Mouse (Mus musculus) heart, embryonic 10.5 days (tissue): Measurements from ENCODE around the gene Prkcd. TPM values are rescaled to one million over a fixed set of nuclear protein-coding genes. Genes with fewer than 3 reads are reported as not detected.

Experiments
- DNase-seq: peaks from one replicate; pipeline ENCODE4 v3.0.0-alpha.2; 2017; ENCODE audit warnings: low spot score
- H3K27ac ChIP-seq: fragments of 300-500 bp; sonication (generic); 2 replicates; pipeline ENCODE4 v1.5.1; 2016; ENCODE audit warnings: mild to moderate bottlenecking
- H3K27me3 ChIP-seq: fragments of 300-500 bp; sonication (generic); 2 replicates; pipeline ENCODE4 v1.6.1; 2016; ENCODE audit warnings: mild to moderate bottlenecking; ENCODE audit not compliant: poor library complexity, insufficient read depth, severe bottlenecking
- H3K36me3 ChIP-seq: fragments of 300-500 bp; sonication (generic); 2 replicates; pipeline ENCODE4 v1.6.1; 2016; ENCODE audit warnings: mild to moderate bottlenecking, moderate library complexity
- H3K4me1 ChIP-seq: fragments of 300-500 bp; sonication (generic); 2 replicates; pipeline ENCODE4 v1.6.1; 2016; ENCODE audit warnings: mild to moderate bottlenecking
- H3K4me3 ChIP-seq: fragments of 300-500 bp; sonication (generic); 2 replicates; pipeline ENCODE4 v1.5.1; 2016; ENCODE audit warnings: mild to moderate bottlenecking, moderate library complexity
- H3K9me3 ChIP-seq: fragments of 300-500 bp; sonication (generic); 2 replicates; pipeline ENCODE4 v1.6.1; 2016; ENCODE audit warnings: mild to moderate bottlenecking, moderate library complexity
- WGBS: fragments of 180-500 bp; shearing (Covaris S2); methylation state at CpG from one replicate; pipeline ENCODE4 v1.1.7; 2016; 5-methylcytosine and 5-hydroxymethylcytosine counted together
- polyA plus RNA-seq: library from polyadenylated mRNA; unstranded; fragments of >200 nt; fragmentation: Nextera tagmentation; extraction: Ambion mirVana; gene quantifications from 2 replicates; pipeline ENCODE4 v1.2.1, GENCODE M21; 2016

The Prkcd gene
- polyA plus RNA-seq, 1 experiment from 2014 or later, result 37.3 TPM

DNA sequence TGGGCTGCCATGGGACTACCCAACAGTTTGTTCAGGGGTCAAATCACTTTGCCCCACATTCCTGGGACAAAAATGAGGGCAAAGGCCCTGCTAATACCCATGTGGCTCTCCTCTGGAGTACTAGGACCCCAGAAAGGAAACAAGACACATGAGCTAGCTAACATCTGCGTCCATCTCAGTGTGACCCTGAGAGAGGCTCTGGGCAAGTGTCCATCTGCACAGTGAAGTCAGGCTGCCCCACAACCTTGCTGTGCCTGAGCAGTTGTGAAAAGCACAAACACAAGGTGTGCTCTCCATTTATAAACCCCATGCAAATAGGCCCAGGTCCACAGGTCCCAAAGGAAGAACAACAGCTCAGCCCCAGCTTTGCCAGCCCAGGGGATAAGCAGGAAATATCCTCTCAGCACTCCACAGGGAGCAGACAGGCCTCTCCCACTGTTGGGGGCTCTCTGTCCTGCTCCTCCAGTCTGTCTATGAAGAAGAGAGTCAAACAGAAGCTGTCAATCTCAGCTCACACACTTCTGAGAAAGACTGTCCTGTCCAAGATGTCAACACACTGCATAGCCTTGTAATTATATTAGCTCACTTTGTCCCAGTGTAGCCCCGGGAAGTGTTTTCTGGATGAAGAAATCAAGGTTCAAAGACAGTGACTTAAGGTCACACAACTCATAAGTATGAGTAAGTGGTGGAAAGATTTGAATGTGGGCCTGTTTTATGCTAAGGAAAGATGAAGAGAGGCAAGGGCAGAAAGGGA, 12.9 kb downstream of the Prkcd start:
- H3K4me1 ChIP-seq, result peaks cover 31% of the 10 kb centered on the region
- 83% methylated on average over 2 of the region's 2 CpGs for WGBS
- no peak for DNase-seq

DNA sequence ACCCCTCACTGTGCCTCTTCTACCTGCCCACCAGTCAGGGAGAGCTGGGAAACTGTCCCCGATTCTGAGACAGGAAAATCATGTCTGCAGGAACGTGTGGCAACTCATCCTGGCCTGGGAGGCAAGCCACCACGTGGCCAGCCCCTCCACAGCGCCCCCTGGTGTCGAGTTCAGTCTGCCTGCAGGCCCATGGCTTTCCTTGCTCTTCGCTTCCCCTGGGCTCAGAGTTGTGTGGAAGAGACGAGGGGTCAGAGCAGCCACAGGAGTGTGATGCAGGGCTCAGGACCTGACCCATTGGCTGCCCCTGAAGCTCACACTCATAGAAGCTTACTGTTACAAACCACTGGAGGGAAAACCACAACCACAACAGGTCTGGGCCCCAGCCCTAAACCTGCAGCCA, 13.5 kb downstream of the Prkcd start:
- Histone ChIP-seq H3K4me1 (peaks cover 31% of the 10 kb centered on the region), H3K27me3 (no peaks in the 10 kb centered on the region; the same call in 1 of the 2 replicates), H3K4me3 (no peak overlapping the region), H3K36me3 (peaks cover 21% of the 10 kb centered on the region), H3K27ac (no peak overlapping the region), H3K9me3 (no peaks in the 10 kb centered on the region)
- DNase-seq, result peak; percentile 88
- 20% methylated on average over 7 of the region's 7 CpGs for WGBS

More for the DNA sequence above, 12.9 kb downstream of the Prkcd start:
- H3K9me3 ChIP-seq, result no peaks in the 10 kb centered on the region
- H3K27ac ChIP-seq, result no peak overlapping the region
- no peak overlapping the region for H3K4me3 ChIP-seq
- H3K27me3 ChIP-seq, result no peaks in the 10 kb centered on the region; the same call in 1 of the 2 replicates
- H3K36me3 ChIP-seq, result peaks cover 19% of the 10 kb centered on the region

DNA sequence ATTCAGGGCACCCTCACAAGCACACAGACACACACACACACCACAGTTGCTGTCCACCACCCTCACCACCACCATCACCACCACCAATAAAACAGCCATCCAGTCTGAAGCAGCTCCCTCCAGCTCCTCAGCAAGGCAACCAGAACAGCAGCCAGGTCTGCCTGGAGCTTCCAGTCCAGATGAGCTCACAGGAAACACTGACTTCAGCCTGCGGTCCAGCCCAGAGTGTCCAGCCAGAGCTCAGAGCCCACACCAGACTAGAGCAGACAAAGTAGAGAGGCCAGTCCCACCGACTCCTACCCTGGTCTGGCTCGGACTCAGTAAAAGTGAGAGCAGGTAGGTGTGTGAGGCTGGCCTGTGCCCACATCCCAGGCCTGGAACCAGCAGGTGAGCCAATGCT, 15.1 kb downstream of the Prkcd start:
- peaks cover 32% of the 10 kb centered on the region for H3K36me3 ChIP-seq
- peaks cover 31% of the 10 kb centered on the region for H3K4me1 ChIP-seq
- H3K4me3 ChIP-seq, result no peak overlapping the region
- no peak for DNase-seq
- WGBS, result 73% methylated on average over 3 of the region's 3 CpGs
- no peaks in the 10 kb centered on the region; the same call in 1 of the 2 replicates for H3K27me3 ChIP-seq
- H3K27ac ChIP-seq, result no peak overlapping the region
- no peaks in the 10 kb centered on the region for H3K9me3 ChIP-seq

DNA sequence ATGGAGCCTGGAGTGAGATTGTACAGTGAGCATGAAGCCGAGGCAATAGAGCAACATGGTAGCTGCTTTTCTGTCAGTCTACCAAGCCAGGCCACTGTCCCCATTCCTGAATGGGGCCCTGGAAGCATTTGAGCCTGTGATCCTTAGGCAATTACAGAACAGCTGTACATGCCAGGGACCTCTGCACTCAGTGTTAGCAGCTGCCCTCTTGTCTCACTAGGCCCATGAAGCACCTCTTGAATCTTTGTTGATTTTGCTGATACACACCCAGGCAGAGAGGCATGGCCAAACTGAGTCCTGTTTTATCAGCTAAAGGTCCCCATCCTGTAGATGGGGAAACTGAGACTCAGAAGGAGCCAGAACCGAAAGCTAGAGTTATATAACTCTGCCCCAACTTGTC, 15.7 kb downstream of the Prkcd start:
- no peak overlapping the region for H3K4me3 ChIP-seq
- H3K27me3 ChIP-seq, result no peaks in the 10 kb centered on the region; the same call in 1 of the 2 replicates
- H3K27ac ChIP-seq, result no peak overlapping the region
- H3K4me1 ChIP-seq, result peaks cover 31% of the 10 kb centered on the region
- 80% methylated on average over 2 of the region's 2 CpGs for WGBS
- peaks cover 38% of the 10 kb centered on the region for H3K36me3 ChIP-seq
- DNase-seq, result no peak
- no peaks in the 10 kb centered on the region for H3K9me3 ChIP-seq

DNA sequence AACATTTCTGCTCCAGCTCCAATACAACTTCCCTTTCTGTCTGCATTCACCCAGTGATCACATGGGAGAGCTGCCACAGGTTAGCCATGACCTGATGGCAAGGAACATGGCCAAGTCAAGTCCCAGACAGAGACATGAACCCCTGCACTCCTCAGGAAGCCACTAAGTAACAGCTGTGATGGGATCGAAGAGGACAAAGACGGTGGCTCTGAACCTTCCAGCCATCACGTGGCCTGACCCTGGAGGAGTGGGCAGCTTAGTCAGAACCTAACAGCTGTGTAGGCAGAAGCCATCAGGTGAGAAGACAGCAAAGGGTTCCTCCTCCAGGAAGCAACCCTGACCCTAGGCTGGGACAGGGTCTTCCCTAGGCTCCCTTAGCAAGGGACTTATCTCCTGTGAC, 16.5 kb downstream of the Prkcd start:
- Histone ChIP-seq H3K4me3 (no peak overlapping the region), H3K9me3 (no peaks in the 10 kb centered on the region), H3K4me1 (peaks cover 27% of the 10 kb centered on the region), H3K36me3 (peaks cover 40% of the 10 kb centered on the region), H3K27me3 (no peaks in the 10 kb centered on the region; the same call in 1 of the 2 replicates), H3K27ac (no peak overlapping the region)
- whole genome bisulfite sequencing, result 88% methylated on average over 3 of the region's 3 CpGs
- DNase-seq, result no peak

DNA sequence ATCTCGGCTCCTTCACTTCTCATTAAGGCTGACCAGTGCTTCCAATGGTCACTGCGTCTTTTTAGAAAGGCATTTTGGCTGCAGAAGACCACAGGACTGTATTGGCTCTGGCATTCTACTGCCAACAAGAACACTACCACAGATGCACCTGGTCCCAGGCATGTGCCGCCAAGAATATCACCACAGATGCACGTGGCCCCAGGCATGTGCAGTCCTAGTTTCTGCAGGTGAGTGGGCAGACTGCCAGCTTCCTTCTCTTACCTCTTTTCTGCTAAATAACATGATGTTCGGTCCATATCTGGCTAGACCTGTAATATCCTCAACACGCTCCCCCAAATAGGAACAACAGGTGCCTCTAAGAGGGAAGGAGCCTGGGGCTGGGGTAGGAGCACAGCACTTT, 17.8 kb downstream of the Prkcd start:
- Histone ChIP-seq H3K9me3 (no peaks in the 10 kb centered on the region), H3K27ac (no peak overlapping the region), H3K36me3 (peaks cover 46% of the 10 kb centered on the region), H3K27me3 (no peaks in the 10 kb centered on the region), H3K4me1 (peaks cover 25% of the 10 kb centered on the region), H3K4me3 (no peak overlapping the region)
- DNase-seq, result no peak
- 90% methylated on average over 6 of the region's 6 CpGs for WGBS

DNA sequence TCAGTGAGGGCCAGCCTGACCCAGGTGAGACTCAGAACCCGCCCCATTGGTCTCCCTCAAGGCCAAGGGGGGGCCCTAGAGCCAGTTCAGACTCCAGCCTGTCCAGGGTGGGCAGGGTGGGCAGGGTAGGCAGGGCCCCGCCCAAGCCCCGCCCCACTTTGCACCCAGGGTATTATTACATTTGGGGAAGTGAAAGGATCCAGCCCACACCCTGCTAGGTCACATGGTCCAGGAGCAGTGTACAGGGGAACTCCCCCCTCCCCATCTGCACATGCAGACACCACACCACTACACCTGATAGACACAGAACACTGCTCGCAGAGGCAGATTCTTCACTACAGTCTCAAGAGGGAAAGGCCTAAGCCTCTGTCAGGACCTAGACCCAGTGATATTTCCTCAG, 18.3 kb downstream of the Prkcd start:
- H3K9me3 ChIP-seq, result no peaks in the 10 kb centered on the region
- peaks cover 47% of the 10 kb centered on the region for H3K36me3 ChIP-seq
- no peak overlapping the region for H3K27ac ChIP-seq
- H3K4me3 ChIP-seq, result no peak overlapping the region
- WGBS, result 83% methylated on average over 4 of the region's 4 CpGs
- DNase-seq, result no peak
- peaks cover 23% of the 10 kb centered on the region for H3K4me1 ChIP-seq
- H3K27me3 ChIP-seq, result no peaks in the 10 kb centered on the region

DNA sequence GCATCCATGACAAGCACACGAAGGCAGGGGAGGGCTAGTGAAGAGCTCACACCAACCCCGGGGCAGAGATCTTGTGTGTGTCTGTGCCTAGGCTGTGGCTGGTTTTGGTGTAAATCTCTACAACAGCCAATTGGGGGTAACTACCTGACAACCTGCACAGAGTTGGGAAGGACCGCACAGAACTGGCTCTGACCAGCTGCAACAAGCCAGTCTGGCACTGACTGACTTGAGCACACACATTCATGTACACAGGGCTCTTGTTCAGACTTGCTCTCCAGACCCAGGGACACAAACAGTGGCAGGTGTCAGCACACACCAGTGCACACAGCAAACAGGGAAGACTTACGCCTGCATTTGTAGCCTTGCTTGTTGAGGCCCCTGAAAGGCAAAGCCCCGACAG, 19.2 kb downstream of the Prkcd start:
- Histone ChIP-seq H3K27me3 (no peaks in the 10 kb centered on the region), H3K36me3 (peaks cover 56% of the 10 kb centered on the region), H3K4me3 (no peak overlapping the region), H3K9me3 (no peaks in the 10 kb centered on the region), H3K27ac (no peak overlapping the region), H3K4me1 (peaks cover 22% of the 10 kb centered on the region)
- no peak for DNase-seq
- WGBS, result 83% methylated on average over 5 of the region's 5 CpGs

DNA sequence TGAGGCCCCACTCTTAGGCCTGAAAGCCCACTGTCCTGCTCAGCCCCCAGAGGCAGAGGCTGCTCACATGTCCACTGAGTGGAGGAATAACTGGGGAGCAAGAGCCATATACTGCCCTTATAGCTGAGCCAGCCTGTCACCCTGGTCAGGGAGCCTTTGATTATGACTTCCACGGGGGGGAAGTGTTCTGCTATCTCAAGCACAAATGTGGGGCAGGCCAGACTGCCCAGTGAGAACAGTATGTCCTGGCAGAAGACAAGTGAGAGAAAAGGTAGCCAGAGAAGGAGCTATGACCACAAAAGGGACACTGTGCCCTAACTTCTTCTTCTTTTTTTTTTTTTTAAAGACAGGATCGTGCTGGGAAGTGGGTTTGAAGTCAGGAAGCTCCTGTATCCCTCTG, 28.9 kb downstream of the Prkcd start:
- Histone ChIP-seq H3K36me3 (peaks cover 47% of the 10 kb centered on the region), H3K27me3 (no peaks in the 10 kb centered on the region), H3K4me1 (peaks cover 23% of the 10 kb centered on the region), H3K4me3 (no peak overlapping the region), H3K9me3 (no peaks in the 10 kb centered on the region), H3K27ac (no peak overlapping the region)
- 61% methylated on average over 2 of the region's 2 CpGs for WGBS
- no peak for DNase-seq

DNA sequence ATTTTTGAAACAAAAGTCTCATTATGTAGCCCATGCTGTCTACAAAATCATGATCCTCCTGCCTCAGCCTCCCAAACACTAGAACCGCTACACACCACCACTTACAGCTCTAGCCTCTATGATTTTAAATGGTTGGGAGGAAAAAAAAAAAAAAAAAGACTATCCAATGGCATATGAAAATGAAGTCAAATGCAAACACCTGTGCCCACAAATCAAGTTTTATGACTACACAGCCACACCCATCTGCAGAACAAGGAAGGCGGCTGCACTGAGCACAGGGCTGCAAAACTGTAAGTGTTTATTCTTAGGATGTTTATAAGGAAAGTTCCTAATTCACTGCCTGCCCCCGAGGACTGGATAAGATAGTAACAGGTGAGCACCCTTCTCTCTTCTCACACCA, 29.6 kb downstream of the Prkcd start:
- no peaks in the 10 kb centered on the region for H3K27me3 ChIP-seq
- no peak overlapping the region for H3K27ac ChIP-seq
- peaks cover 25% of the 10 kb centered on the region for H3K4me1 ChIP-seq
- no peak overlapping the region for H3K4me3 ChIP-seq
- WGBS, result 86% methylated on average over 3 of the region's 3 CpGs
- no peaks in the 10 kb centered on the region for H3K9me3 ChIP-seq
- H3K36me3 ChIP-seq, result peaks cover 39% of the 10 kb centered on the region
- no peak for DNase-seq

DNA sequence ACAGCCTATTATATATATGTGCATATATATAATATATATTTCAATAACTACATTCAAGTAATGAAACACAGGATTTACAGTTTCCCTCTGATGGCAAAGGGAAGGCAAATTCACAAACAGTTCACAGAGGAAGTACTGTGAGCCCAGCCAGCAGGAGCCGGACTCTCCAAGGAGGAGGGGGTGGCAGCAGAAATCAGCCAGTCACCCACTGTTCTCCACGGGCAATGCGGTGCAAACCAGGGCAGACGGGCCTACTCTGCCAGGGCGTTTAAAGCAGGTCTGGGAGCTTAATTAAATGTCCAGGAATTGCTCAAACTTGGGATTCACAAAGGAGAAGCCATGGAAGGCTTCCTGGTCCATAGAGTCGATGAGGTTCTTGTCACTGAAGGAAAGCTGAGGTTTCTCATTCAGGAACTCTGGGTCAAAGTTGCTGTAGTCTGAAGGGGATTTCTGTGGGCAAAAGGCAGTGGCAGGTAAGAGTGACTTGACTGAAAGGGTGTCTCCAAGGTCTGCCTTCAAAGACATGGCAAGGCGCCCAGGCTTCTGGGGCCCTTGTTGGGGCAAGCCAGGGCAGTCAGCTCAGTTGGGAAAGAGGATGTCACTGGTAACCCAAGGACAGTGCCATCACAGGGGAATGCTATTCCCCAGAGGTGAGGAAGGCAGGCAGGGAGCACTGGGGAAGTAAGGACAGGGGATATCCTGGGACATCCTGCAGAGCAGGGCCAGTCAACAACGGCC, 30.3 kb downstream of the Prkcd start:
- Histone ChIP-seq H3K4me1 (peaks cover 25% of the 10 kb centered on the region), H3K36me3 (peaks cover 33% of the 10 kb centered on the region)

DNA sequence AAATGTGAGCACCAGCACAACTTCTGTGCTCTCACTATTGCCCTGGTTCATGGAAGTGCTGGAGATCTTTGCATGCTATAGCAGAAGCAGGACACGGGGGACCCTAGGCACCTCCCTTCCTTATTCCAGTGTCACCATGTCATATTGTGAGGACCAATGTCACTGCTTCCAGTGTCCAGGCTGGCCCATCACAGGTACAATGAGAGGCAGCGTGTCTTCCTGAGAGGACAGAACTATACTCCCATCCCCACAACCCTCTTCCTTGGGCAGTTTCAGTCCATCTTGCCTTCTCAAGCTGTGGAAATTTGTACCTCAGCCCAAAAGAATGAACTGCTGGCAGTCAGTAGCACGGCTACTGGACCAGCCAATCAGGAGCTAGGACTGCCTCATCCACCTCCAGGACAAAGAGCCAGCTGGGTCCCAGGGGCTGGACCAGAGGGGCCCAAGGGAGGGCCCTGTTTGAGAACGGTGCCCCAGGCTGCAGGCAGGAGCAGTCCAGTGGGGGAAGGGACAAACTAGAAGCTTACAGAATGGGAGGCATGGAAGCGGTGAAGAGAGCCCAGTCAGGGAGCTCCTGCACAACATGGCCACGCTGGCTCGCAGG, 31.8 kb downstream of the Prkcd start:
- 51% methylated on average over 7 of the region's 7 CpGs for WGBS
- H3K4me3 ChIP-seq, result no peak overlapping the region
- no peak for DNase-seq
- H3K27ac ChIP-seq, result peak overlapping the region; percentile 65
- peaks cover 25% of the 10 kb centered on the region for H3K4me1 ChIP-seq
- no peaks in the 10 kb centered on the region for H3K27me3 ChIP-seq
- H3K36me3 ChIP-seq, result peaks cover 19% of the 10 kb centered on the region
- H3K9me3 ChIP-seq, result no peaks in the 10 kb centered on the region

More for the DNA sequence above, 30.3 kb downstream of the Prkcd start:
- no peaks in the 10 kb centered on the region for H3K27me3 ChIP-seq
- H3K9me3 ChIP-seq, result no peaks in the 10 kb centered on the region
- WGBS, result 83% methylated on average over 8 of the region's 8 CpGs
- no peak overlapping the region for H3K4me3 ChIP-seq
- H3K27ac ChIP-seq, result no peak overlapping the region
- no peak for DNase-seq
